Mouse (Mus musculus) cerebellum, adult 2 months (tissue): ENCODE measurements around the gene Foxa3. TPM values are rescaled to one million over a fixed set of nuclear protein-coding genes. Genes with fewer than 3 reads are reported as not detected.
A peak's percentile ranks its signal among the peaks of the same experiment; 100 is the strongest.
"Not testable (repeated sequence)": the region's sequence is repeated elsewhere in the genome, so short reads cannot be mapped to it uniquely, and the experiment has no call there.

Experiments
- DNase-seq, 2 experiments: peaks; one replicate each; pipeline ENCODE4 v3.0.0; 2021
- H3K27ac ChIP-seq: fragments of 200-500 bp; 2 replicates; pipeline ENCODE4 v1.5.1; 2012; ENCODE audit warnings: low read length, control low read depth, inconsistent platforms; ENCODE audit not compliant: insufficient read depth
- H3K27me3 ChIP-seq: fragments of 200-500 bp; 2 replicates; pipeline ENCODE4 v1.6.1; 2012; ENCODE audit warnings: inconsistent platforms, mild to moderate bottlenecking, low read length, moderate library complexity; ENCODE audit not compliant: control insufficient read depth, insufficient read depth
- H3K4me1 ChIP-seq: fragments of 200-500 bp; 2 replicates; pipeline ENCODE4 v1.6.1; 2011; ENCODE audit warnings: low read length; ENCODE audit not compliant: control insufficient read depth, insufficient read depth
- H3K4me3 ChIP-seq: fragments of 200-500 bp; replicated peaks from 2 replicates; pipeline ENCODE3; 2011; ENCODE audit warnings: mild to moderate bottlenecking, low read depth, low read length, control low read depth; ENCODE audit not compliant: insufficient read depth
- CTCF ChIP-seq: fragments of 200-500 bp; IDR thresholded peaks from 2 replicates; pipeline ENCODE4 v1.5.1; 2011; ENCODE audit warnings: low read depth, mild to moderate bottlenecking, control low read depth, low read length, moderate library complexity, borderline replicate concordance; ENCODE audit not compliant: insufficient read depth
- POLR2A ChIP-seq: fragments of 200-500 bp; IDR thresholded peaks from 2 replicates; pipeline ENCODE4 v1.6.1; 2011; ENCODE audit warnings: low read length, control low read depth, borderline replicate concordance; ENCODE audit not compliant: insufficient read depth
- WGBS: fragments of 180-500 bp; shearing (Covaris S2); methylation state at CpG from one replicate; pipeline ENCODE4 v1.1.7; 2018; 5-methylcytosine and 5-hydroxymethylcytosine counted together
- polyA plus RNA-seq: library from polyadenylated mRNA; depleted of rRNA; stranded (reverse); fragments of >200 nt; gene quantifications from 2 replicates; pipeline ENCODE4 v1.2.3, GENCODE M21; 2012; rRNA removed

Foxa3 gene
- not detected in 2 replicates for polyA plus RNA-seq

DNA sequence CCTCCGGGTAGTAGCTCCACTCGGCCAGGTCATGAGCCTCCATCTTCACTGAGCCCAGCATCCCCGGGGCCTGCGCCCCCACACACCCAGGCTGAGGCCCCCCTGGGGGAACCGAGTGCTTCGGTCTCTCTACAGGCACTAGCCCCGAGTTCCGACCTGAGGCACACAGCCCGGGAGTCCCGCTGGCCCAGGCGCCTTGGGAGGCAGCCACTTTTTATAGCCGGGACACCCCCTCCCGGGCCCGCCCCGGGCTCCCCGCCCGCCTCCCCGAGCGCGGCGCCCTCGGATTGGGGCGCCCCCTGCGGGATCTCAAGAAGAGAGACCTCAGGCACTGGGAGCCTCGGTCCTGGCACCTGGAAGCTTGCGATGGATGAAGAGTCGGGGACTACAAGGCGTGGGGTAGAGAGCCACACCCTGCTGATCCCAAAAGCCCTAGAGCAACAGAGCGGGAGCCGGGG lies at the start of gene Foxa3:
Foxa3 (minus strand) TSS at position 182 of the 458 bp plus-strand sequence.
- Histone ChIP-seq H3K4me1 (no peaks in the 10 kb centered on the region), H3K4me3 (peak within 1 kb of the TSS; percentile 59), H3K27me3 (peaks cover 3% of the 10 kb centered on the region; the same call in 1 of the 2 replicates), H3K27ac (no peak within 1 kb of the TSS)
- 3% methylated on average over 30 of the region's 30 CpGs for WGBS
- TF ChIP-seq POLR2A (no peak), CTCF (no peak)
- DNase-seq = peak; percentile 46 to 48

DNA sequence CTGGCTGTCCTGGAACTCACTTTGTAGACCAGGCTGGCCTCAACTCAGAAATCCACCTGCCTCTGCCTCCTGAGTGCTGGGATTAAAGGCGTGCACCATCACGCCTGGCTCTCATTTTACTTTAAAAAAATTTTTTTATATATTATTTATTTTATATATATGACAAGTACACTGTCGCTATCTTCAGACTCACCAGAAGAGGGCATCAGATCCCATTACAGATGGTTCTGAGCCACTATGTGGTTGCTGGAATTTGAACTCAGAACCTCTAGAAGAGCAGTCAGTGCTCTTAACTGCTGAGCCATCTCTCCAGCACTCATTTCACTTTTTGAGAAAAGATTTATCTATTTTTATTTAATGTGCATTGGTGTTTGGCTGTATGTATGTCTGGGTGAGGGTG lies 47.7 kb upstream of the Foxa3 start:
- H3K27ac ChIP-seq, H3K4me1 ChIP-seq, H3K4me3 ChIP-seq, DNase-seq, H3K27me3 ChIP-seq: not testable (repeated sequence)
- WGBS = 58% methylated on average over 3 of the region's 3 CpGs

DNA sequence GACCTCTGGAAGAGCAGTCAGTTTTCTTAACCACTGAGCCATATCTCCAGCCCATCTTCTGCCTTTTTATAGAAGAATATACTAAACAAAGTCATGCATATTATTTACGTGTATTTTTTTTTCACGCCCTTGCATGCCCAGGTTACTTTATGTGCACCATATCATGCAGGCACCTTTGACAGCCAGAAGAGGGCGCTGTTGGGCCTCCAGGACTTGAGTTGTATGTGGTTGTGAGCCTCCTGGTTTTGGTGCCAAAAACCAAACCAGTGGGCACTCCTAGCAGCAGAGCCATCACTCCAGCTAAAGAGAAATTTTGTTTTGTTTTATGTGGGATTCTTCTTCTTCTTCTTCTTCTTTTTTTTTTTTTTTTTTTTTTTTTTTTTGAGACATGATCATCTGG lies 46.2 kb upstream of the Foxa3 start:
- 48% methylated on average over 3 of the region's 3 CpGs for WGBS
- no peaks in the 10 kb centered on the region; the same call in 1 of the 2 replicates for H3K27me3 ChIP-seq
- H3K4me3 ChIP-seq = no peak overlapping the region
- H3K4me1 ChIP-seq = no peaks in the 10 kb centered on the region
- no peak for DNase-seq
- H3K27ac ChIP-seq = no peak overlapping the region
- TF ChIP-seq POLR2A = no peak
- no peak for TF ChIP-seq CTCF

DNA sequence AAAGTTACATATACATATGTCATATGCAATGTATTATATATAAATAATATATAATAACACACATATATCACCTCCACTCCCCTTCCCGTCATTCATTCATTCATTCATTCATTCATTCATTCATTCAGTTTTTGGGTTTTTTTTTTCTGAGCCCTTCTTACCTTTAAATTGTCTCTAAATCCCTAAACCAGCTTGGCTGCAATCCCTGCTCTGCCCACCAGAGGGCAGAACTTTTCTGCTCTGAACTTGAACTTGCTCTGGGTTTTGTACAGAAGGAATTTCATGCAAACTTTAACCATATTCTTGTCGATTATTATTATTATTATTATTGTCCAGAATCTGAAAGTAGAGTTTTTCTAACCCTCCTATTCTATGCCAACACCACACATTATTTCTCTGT lies 45.4 kb upstream of the Foxa3 start:
- Histone ChIP-seq H3K4me3 (no peak overlapping the region), H3K27ac (no peak overlapping the region), H3K27me3 (no peaks in the 10 kb centered on the region; the same call in 1 of the 2 replicates), H3K4me1 (no peaks in the 10 kb centered on the region)
- no peak for TF ChIP-seq POLR2A
- TF ChIP-seq CTCF = peak; percentile 70
- WGBS = 1% methylated on average over 2 of the region's 2 CpGs
- DNase-seq = peak in 1 of 2 experiments; percentile 68

DNA sequence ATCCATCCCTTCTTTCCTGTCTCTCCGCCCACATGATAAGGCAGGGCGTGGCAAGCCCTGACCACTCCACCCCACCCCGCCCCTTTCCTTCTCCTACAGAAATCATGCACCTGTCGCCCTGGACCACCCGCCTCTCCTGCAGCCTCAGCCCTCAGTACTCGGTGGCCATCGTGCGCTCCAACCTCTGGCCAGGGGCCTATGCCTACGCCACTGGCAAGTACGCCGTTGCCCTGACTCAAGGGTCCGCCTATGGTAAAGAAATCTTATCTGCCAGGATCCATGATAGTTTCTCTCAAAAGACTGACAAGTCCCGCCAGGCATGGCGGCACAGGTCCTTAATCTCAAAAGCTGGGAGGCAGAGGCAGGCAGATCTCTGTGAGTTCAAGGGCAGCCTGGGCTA lies 44.6 kb upstream of the Foxa3 start:
- peak in 1 of 2 experiments; percentile 7 for DNase-seq
- TF ChIP-seq POLR2A = no peak
- TF ChIP-seq CTCF = no peak
- Histone ChIP-seq H3K27ac (no peak overlapping the region), H3K4me1 (no peaks in the 10 kb centered on the region), H3K27me3 (no peaks in the 10 kb centered on the region; the same call in 1 of the 2 replicates), H3K4me3 (no peak overlapping the region)
- 65% methylated on average over 14 of the region's 14 CpGs for whole genome bisulfite sequencing

DNA sequence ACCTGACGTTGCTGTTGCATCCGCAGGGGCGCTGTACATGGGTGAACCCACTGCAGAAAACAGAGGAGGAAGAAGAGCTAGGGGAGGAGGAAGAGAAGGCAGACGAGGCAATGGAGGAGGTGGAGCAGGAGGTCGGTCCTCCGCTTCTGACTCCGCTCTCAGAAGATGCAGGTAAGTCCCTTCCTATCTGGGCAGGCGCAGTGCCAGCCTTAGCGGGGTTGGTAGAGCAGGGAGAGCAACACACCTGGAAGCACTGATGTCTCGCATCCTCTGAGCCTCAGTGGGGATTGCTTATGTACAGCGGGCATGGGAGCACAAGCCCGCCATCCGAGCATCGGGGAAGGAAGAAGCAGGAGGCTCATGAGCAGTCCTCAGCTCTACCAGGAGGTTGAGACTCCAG lies 43.7 kb upstream of the Foxa3 start:
- no peaks in the 10 kb centered on the region; the same call in 1 of the 2 replicates for H3K27me3 ChIP-seq
- H3K4me1 ChIP-seq = no peaks in the 10 kb centered on the region
- 50% methylated on average over 14 of the region's 14 CpGs for WGBS
- no peak overlapping the region for H3K4me3 ChIP-seq
- peak in 1 of 2 experiments; percentile 9 for DNase-seq
- no peak for TF ChIP-seq POLR2A
- TF ChIP-seq CTCF = no peak
- H3K27ac ChIP-seq = no peak overlapping the region

DNA sequence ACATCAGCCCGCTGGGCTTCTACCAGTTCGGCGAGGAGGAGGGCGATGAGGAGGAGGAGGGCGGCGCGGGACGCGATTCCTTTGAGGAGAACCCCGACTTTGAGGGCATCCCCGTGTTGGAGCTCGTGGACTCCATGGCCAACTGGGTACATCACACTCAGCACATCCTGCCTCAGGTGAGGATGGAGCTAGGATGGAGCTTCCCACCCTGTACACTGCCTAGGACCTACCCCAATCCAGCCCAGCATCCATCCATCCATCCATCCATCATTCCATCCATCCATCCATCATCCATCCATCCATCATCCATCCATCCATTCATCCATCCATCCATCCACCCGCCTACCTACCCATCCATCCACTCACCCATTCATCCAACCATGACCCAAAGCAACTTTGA lies 42.6 kb upstream of the Foxa3 start:
- no peak overlapping the region for H3K4me3 ChIP-seq
- 56% methylated on average over 13 of the region's 13 CpGs for WGBS

DNA sequence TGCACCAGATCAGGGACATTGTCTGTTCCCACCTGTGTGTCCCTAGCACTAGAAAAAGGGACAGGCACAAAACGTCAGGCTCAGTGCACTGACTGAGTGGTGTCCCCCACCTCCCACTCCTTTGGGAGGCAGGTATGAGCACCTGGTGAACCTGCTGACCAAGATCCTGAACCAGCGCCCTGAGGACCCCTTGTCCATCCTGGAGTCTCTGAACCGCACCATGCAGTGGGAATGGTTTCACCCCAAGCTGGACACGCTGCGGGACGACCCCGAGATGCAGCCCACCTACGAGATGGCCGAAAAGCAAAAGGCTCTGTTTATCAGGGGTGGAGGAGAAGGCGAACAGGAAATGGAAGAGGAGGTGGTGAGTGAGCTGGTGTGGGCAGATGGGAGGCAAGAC lies 34.1 kb upstream of the Foxa3 start:
- Histone ChIP-seq H3K27ac (no peak overlapping the region), H3K4me3 (no peak overlapping the region), H3K27me3 (no peaks in the 10 kb centered on the region), H3K4me1 (no peaks in the 10 kb centered on the region; the same call in 1 of the 2 replicates)
- WGBS = 90% methylated on average over 10 of the region's 10 CpGs
- DNase-seq = no peak
- TF ChIP-seq POLR2A (no peak), CTCF (no peak)

More for the DNA sequence above, 42.6 kb upstream of the Foxa3 start:
- DNase-seq = no peak
- H3K27ac ChIP-seq = no peak overlapping the region
- H3K4me1 ChIP-seq = no peaks in the 10 kb centered on the region
- TF ChIP-seq CTCF (no peak), POLR2A (no peak)
- H3K27me3 ChIP-seq = no peaks in the 10 kb centered on the region; the same call in 1 of the 2 replicates
